Mouse (Mus musculus) olfactory bulb, adult 2 months (tissue): ENCODE data around the gene M1ap. TPM values are rescaled to one million over a fixed set of nuclear protein-coding genes. Genes with fewer than 3 reads are reported as not detected.

ENCODE experiments used
- H3K27ac ChIP-seq: fragments of 200-500 bp; 2 replicates; pipeline ENCODE4 v1.5.1; 2012; ENCODE audit warnings: low read depth, low read length; ENCODE audit not compliant: insufficient read depth
- H3K4me1 ChIP-seq: fragments of 200-500 bp; 2 replicates; pipeline ENCODE4 v1.6.1; 2012; ENCODE audit warnings: low read length; ENCODE audit not compliant: control insufficient read depth, insufficient read depth
- H3K4me3 ChIP-seq: fragments of 200-500 bp; 2 replicates; pipeline ENCODE4 v1.5.1; 2012; ENCODE audit warnings: mild to moderate bottlenecking, low read depth, low read length, moderate library complexity; ENCODE audit not compliant: insufficient read depth
- CTCF ChIP-seq: fragments of 200-500 bp; IDR thresholded peaks from 2 replicates; pipeline ENCODE4 v1.5.1; 2012; ENCODE audit warnings: low read depth, mild to moderate bottlenecking, low read length, moderate library complexity; ENCODE audit not compliant: insufficient read depth
- POLR2A ChIP-seq: fragments of 200-500 bp; IDR thresholded peaks from 2 replicates; pipeline ENCODE4 v1.6.1; 2012; ENCODE audit warnings: mild to moderate bottlenecking, low read depth, low read length, moderate library complexity; ENCODE audit not compliant: insufficient read depth
- WGBS: fragments of 180-500 bp; shearing (Covaris S2); methylation state at CpG from one replicate; pipeline ENCODE4 v1.1.7; 2018; 5-methylcytosine and 5-hydroxymethylcytosine counted together
- polyA plus RNA-seq: library from polyadenylated mRNA; stranded (reverse); fragments of >200 nt; gene quantifications from 2 replicates; pipeline ENCODE4 v1.2.4, GENCODE M21; 2012; ENCODE audit warnings: low replicate concordance; ENCODE audit not compliant: missing spikeins, insufficient read depth, insufficient read length

M1ap gene
- polyA plus RNA-seq, 1 experiment: not detected

- 57% methylated on average over 8 of the region's 8 CpGs for WGBS
- Histone ChIP-seq H3K4me1 (peaks cover 4% of the 10 kb centered on the region), H3K27ac (no peak overlapping the region), H3K4me3 (no peak overlapping the region)
- TF ChIP-seq CTCF (no peak), POLR2A (no peak)
Observed at GRCm38 (mm10) chr6:82999986-83000385, 53.3 kb downstream of the M1ap start.

DNA sequence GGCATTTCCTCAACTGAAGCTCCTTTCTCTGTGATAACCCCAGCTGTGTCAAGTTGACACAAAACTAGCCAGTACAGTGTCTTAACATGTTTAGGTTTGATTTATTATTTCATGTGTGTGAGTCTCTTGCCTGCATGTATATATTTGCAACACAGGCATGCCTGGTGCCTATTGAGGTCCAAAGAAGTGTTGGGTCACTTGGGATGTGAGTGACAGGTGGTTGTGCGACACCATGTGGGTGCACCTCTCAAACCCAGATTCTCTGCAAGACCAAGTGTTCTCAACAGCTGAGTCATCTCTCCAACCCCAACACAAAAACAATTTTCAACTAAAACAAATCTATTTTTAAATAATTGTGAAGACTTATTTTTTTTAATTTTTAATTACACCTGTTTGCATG, 56.4 kb downstream of the M1ap start:
- TF ChIP-seq CTCF: no peak
- no peak for TF ChIP-seq POLR2A
- WGBS: 88% methylated on average over 1 of the region's 1 CpGs

DNA sequence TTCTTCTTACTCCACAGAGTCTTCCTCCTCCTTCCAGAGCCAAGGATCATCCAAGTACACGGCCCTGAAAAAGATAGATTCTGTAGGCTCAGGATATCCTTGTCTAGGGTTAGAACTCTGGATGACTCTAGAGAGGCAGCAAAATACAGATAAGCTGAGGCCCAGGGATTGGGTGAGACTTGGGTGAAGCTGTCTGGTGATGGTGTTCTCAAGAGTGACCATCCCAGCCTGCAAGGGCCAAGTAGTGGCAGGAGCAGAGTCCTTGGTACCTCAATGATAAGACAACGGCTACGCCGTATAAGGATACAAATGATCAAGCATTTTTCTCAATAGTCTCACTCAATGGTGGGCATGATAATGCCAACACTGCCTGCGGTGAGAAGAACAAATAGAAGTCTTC, 57.1 kb downstream of the M1ap start:
- Histone ChIP-seq H3K4me3 (no peak overlapping the region), H3K4me1 (no peaks in the 10 kb centered on the region), H3K27ac (no peak overlapping the region)
- TF ChIP-seq POLR2A: no peak
- TF ChIP-seq CTCF: no peak
- WGBS: 88% methylated on average over 5 of the region's 5 CpGs

More for the DNA sequence above, 56.4 kb downstream of the M1ap start:
- no peak overlapping the region for H3K4me3 ChIP-seq
- H3K27ac ChIP-seq: no peak overlapping the region
- no peaks in the 10 kb centered on the region for H3K4me1 ChIP-seq

- Histone ChIP-seq H3K4me3 (no peak overlapping the region), H3K27ac (no peak overlapping the region), H3K4me1 (no peaks in the 10 kb centered on the region)
- TF ChIP-seq CTCF (no peak), POLR2A (no peak)
- WGBS: 86% methylated on average over 2 of the region's 2 CpGs
Observed at GRCm38 (mm10) chr6:83004309-83004708, 57.6 kb downstream of the M1ap start.

DNA sequence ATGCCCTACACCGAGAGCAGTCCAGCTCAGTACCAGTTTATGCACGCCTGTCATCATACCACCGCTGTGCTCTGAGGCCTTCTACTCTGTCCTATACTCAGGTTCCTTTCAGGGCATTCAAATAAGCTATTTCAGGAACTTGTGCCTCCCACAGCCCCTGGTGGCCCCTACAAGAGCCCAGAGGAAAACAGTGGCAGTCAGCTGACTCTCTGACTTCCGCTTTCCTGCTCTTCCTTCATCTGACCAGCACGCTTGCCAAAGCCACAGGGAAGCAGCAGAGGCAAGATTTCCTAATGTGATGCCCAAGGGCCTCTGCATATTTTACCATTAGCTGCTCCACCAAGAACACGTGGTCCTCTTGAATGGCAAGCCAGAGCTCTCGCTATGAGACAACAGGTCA, 58.2 kb downstream of the M1ap start:
- Histone ChIP-seq H3K4me3 (no peak overlapping the region), H3K27ac (no peak overlapping the region), H3K4me1 (no peaks in the 10 kb centered on the region)
- TF ChIP-seq CTCF: no peak
- TF ChIP-seq POLR2A: no peak
- 64% methylated on average over 7 of the region's 7 CpGs for WGBS

- H3K4me1 ChIP-seq: no peaks in the 10 kb centered on the region
- 86% methylated on average over 10 of the region's 10 CpGs for WGBS
- no peak for TF ChIP-seq CTCF
- TF ChIP-seq POLR2A: no peak
- H3K4me3 ChIP-seq: no peak overlapping the region
- H3K27ac ChIP-seq: no peak overlapping the region
Observed at GRCm38 (mm10) chr6:83005444-83006011, 58.8 kb downstream of the M1ap start.

GRCm38 (mm10) chr6:83006114-83006513, 59.4 kb downstream of the M1ap start:
- no peaks in the 10 kb centered on the region for H3K4me1 ChIP-seq
- H3K27ac ChIP-seq: no peak overlapping the region
- WGBS: 85% methylated on average over 6 of the region's 6 CpGs
- no peak overlapping the region for H3K4me3 ChIP-seq
- no peak for TF ChIP-seq POLR2A
- no peak for TF ChIP-seq CTCF

GRCm38 (mm10) chr6:83008659-83009058, 62.0 kb downstream of the M1ap start:
- TF ChIP-seq POLR2A (no peak), CTCF (no peak)
- H3K4me3 ChIP-seq: no peak overlapping the region
- H3K4me1 ChIP-seq: no peaks in the 10 kb centered on the region
- WGBS: 75% methylated on average over 3 of the region's 3 CpGs
- H3K27ac ChIP-seq: no peak overlapping the region

GRCm38 (mm10) chr6:83010010-83010409, 63.3 kb downstream of the M1ap start:
- no peaks in the 10 kb centered on the region for H3K4me1 ChIP-seq
- no peak overlapping the region for H3K27ac ChIP-seq
- WGBS: 67% methylated on average over 7 of the region's 7 CpGs
- TF ChIP-seq CTCF: no peak
- TF ChIP-seq POLR2A: no peak
- no peak overlapping the region for H3K4me3 ChIP-seq

DNA sequence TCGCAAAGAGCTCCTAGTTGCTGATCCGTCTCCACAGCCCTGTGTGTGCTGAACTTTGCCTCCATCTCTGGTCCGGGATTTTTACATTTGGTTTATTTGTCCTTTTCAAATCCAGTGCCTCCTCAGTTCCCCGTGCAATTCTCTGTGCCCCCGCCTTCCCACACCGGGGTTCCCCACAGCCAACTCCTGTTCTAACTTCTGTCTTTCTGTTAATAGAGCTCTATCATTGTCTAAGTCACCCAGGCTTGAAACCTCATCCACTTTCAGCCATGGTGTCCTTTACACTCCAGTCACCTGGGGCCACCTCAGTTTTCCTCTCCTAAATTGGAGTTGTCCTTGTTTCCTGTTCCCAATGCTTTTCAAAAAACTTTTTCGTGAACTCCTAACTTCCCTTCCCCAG, 64.6 kb downstream of the M1ap start:
- 83% methylated on average over 7 of the region's 7 CpGs for WGBS
- TF ChIP-seq POLR2A: no peak
- no peak for TF ChIP-seq CTCF
- Histone ChIP-seq H3K4me1 (no peaks in the 10 kb centered on the region), H3K4me3 (no peak overlapping the region), H3K27ac (no peak overlapping the region)
